Mouse (Mus musculus) megakaryocyte, embryonic 14.5 days (primary cell): ENCODE measurements around the gene Cbx5.

Experiments
- FLI1 ChIP-seq: IDR thresholded peaks from 2 replicates; pipeline ENCODE4 v1.6.1; 2012; ENCODE audit warnings: low read length, inconsistent platforms, mixed read lengths
- GATA1 ChIP-seq: IDR thresholded peaks from 3 replicates; pipeline ENCODE4 v1.6.1; 2012; ENCODE audit warnings: mixed read lengths, low read length, inconsistent platforms, borderline replicate concordance

DNA sequence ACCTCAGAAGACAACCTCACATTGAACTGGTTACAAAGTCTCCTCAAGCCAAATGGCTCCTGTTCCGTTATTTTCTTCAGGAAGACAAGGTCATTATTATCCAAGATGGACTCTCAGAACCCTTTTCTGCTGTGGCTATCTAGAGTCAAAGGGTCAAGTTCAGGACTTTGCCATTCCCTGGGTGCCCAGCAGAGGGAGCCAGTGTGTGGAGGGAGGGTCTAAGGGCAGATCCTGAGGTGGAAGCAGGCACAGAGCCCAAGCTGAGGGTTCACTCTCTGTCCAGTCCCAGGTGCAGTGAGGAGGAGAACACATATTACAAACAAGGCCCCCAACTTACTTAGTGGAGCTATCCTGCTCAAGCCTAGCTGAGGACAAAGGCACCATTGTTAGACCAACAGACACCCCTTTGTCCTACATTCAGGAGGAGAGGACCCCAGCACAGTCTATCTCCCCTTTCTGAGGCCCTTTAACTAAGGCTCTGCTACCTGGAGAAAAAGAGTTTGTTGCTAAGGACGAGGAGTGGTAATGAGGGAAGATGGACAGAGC is 10.7 kb upstream of the Cbx5 start:
- TF ChIP-seq GATA1: no peak
- no peak for TF ChIP-seq FLI1
